Mouse (Mus musculus): ENCODE measurements at regions not wholly inside any gene's neighbourhood (a gene's known extent, or its start where the extent isn't known, plus 50 kb on each side); places are given as distances from the start of the nearest gene placed in this dataset.
"Not testable (repeated sequence)": the region's sequence is repeated elsewhere in the genome, so short reads cannot be mapped to it uniquely, and the experiment has no call there.

DNA sequence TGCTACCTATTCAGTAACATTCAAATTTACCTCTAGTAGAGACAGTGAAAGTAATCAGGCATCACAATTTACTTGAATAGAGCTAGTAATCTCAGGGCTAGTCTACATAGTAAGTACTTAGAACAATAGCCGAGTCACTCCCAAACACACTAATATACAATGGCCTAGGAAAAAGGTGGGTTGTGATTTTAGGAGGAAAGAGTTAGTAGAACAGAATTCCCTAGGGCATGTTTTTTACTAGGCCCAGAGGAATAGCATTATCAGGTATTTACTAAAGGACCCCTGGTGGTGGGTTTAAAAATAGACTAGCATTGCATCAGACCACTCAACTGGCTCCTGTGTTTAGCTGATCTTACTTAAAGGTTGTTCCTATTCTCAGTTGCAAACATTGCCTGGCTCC, 535.8 kb downstream of the Mat2b start:
- H3K36me3 ChIP-seq (replicated peaks); H3K4me1 ChIP-seq; H3K9me3 ChIP-seq; H3K27ac ChIP-seq; H3K4me2 ChIP-seq; H3K9ac ChIP-seq; H3K27me3 ChIP-seq (replicated peaks); ATAC-seq (replicated peaks); H3K4me3 ChIP-seq: not testable (repeated sequence)
- WGBS = 98% methylated on average over 1 of the region's 1 CpGs

DNA sequence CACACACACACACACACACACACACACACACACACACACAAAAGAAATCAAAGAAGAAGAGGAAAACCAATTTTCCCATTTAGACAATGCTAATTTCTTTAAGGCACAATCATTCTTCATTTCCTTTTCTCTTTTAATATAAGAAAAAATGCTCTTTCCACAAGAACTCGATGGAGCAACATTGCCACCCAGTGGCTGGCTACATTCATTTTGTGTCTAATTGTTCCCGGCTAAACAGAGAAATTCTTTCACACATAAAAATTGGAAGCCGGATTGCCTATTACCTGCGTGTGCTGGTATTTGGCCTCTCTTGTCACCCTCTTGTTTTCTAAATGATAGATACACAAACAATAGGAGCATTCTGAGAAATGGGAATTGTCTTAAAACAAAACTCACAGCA, 545.7 kb downstream of the Mat2b start:
- Histone ChIP-seq H3K36me3 (replicated peaks) (no peaks in the 10 kb centered on the region), H3K4me2 (no peak overlapping the region), H3K27me3 (replicated peaks) (no peaks in the 10 kb centered on the region), H3K9ac (no peak overlapping the region), H3K9me3 (no peaks in the 10 kb centered on the region), H3K4me3 (no peak overlapping the region), H3K27ac (peak overlapping the region; percentile 55), H3K4me1 (0 out of 2 replicates have a peak, but pooled peaks cover 7% of the 10 kb centered on the region)
- WGBS = 13% methylated on average over 4 of the region's 4 CpGs
- no peak for ATAC-seq (replicated peaks)

DNA sequence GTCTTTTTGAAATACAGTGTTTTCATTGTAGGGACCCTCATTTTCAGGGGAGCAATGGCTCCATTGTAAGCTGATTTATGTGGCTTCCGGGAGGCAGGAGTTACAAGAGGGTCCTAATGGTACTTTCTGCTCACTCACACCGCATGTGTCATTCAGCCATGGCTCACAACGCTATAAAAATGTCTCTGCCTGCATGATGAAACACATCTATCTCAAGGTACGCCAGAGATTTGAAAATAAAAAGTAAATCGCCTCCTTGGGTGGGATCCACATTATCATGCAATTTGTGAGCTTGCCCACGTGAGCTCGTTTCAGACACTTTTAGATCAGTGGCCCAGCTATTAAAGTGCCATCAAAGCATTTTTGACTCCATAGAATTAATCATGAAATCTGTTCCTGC, 557.2 kb downstream of the Mat2b start:
- Histone ChIP-seq H3K36me3 (replicated peaks) (no peaks in the 10 kb centered on the region), H3K9ac (no peak overlapping the region), H3K4me3 (no peak overlapping the region), H3K4me1 (no peaks in the 10 kb centered on the region), H3K9me3 (no peaks in the 10 kb centered on the region), H3K27me3 (replicated peaks) (no peaks in the 10 kb centered on the region), H3K27ac (no peak overlapping the region), H3K4me2 (no peak overlapping the region)
- WGBS = 63% methylated on average over 7 of the region's 7 CpGs
- no peak for ATAC-seq (replicated peaks)

DNA sequence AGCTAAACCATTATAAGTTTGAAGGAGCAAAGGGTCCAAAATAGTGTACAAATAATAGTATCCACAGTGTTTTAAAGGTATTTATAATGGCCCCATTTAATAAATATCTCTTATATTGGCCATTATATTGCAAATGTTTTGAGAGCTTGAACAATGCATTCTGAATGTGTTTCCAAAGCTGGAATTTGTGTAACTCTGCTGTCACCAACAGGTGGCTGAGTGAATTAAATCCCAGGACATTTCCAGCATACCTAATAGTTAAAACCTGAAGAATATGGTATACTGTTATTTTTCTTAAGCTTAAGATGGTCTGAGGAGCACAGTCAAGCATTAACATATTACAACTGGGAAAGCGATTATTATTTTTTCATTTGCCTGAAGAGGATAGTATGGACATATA, 592.4 kb downstream of the Mat2b start:
- H3K4me3 ChIP-seq = no peak overlapping the region
- no peak overlapping the region for H3K4me2 ChIP-seq
- no peak overlapping the region for H3K27ac ChIP-seq
- no peak overlapping the region for H3K9ac ChIP-seq
- 95% methylated on average over 1 of the region's 1 CpGs for WGBS
- no peaks in the 10 kb centered on the region for H3K36me3 ChIP-seq (replicated peaks)
- no peaks in the 10 kb centered on the region for H3K4me1 ChIP-seq
- no peak for ATAC-seq (replicated peaks)
- H3K27me3 ChIP-seq (replicated peaks) = no peaks in the 10 kb centered on the region
- no peaks in the 10 kb centered on the region for H3K9me3 ChIP-seq

DNA sequence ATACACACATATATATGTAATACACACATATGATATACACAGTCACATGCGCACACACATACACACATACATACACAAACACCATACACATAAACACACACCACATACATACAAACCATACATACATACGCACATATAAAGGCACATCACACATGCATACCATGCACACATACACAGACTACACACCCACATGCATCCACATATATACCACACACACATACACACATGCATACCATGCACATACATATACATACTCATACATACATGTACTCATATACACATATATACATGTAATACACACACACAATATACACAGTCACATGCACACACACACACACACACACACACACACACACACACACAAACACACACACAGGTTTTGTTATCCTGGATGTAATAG, 620.7 kb downstream of the Mat2b start:
- no peaks in the 10 kb centered on the region for H3K9me3 ChIP-seq
- H3K9ac ChIP-seq = no peak overlapping the region
- no peaks in the 10 kb centered on the region for H3K36me3 ChIP-seq (replicated peaks)
- H3K4me2 ChIP-seq = no peak overlapping the region
- no peak overlapping the region for H3K27ac ChIP-seq
- H3K4me1 ChIP-seq = no peaks in the 10 kb centered on the region
- no peaks in the 10 kb centered on the region for H3K27me3 ChIP-seq (replicated peaks)
- no peak overlapping the region for H3K4me3 ChIP-seq
- ATAC-seq (replicated peaks) = no peak
- 94% methylated on average over 2 of the region's 2 CpGs for WGBS

DNA sequence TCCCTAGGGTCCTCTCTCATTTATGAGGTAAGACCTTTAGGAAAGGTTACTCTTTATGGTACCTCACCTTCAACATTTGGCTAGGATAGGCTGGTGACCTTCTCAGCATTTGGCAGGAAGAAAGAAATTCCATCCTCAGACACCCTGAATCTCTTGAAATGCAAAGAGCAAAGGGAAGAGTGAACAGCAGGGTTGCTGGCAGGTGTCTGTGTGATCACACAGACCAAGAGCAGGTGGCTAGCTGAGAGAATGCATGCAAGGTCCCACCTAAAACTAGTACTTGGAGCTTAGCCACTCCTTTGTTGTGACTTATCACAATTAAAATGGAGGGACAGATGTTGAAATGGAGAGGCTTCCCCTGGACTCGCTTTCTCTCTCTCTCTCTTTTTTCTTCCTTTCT, 644.5 kb downstream of the Mat2b start:
- Histone ChIP-seq H3K4me2 (no peak overlapping the region), H3K27me3 (replicated peaks) (no peaks in the 10 kb centered on the region), H3K36me3 (replicated peaks) (no peaks in the 10 kb centered on the region), H3K4me3 (no peak overlapping the region), H3K9ac (no peak overlapping the region), H3K4me1 (no peaks in the 10 kb centered on the region), H3K27ac (no peak overlapping the region), H3K9me3 (no peaks in the 10 kb centered on the region)
- 53% methylated on average over 1 of the region's 1 CpGs for WGBS
- no peak for ATAC-seq (replicated peaks)

DNA sequence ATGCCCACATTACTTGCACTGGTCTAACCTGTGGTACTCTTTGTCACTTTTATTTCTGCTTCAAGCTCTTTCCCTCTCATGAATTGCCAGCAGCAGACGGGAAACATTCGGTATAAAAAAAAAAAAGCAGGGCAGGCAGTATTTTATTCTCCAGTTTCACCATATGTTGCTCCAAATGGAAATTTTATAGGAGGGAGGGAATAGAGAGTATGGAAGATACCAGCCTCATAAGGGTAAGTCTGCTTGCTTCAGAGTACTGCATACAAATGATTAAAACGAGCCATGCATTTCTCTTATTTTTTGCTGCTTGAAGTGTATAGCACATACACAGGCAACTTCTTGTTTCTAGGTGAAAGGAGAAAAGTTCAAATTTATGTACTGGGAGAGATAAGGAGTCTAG, 667.5 kb downstream of the Mat2b start:
- H3K4me3 ChIP-seq = no peak overlapping the region
- ATAC-seq (replicated peaks) = no peak
- no peak overlapping the region for H3K9ac ChIP-seq
- no peaks in the 10 kb centered on the region for H3K9me3 ChIP-seq
- H3K4me2 ChIP-seq = no peak overlapping the region
- H3K36me3 ChIP-seq (replicated peaks) = no peaks in the 10 kb centered on the region
- H3K27me3 ChIP-seq (replicated peaks) = no peaks in the 10 kb centered on the region
- no peak overlapping the region for H3K27ac ChIP-seq
- H3K4me1 ChIP-seq = peaks cover 3% of the 10 kb centered on the region; the same call in 1 of the 2 replicates
- WGBS = 85% methylated on average over 3 of the region's 3 CpGs

DNA sequence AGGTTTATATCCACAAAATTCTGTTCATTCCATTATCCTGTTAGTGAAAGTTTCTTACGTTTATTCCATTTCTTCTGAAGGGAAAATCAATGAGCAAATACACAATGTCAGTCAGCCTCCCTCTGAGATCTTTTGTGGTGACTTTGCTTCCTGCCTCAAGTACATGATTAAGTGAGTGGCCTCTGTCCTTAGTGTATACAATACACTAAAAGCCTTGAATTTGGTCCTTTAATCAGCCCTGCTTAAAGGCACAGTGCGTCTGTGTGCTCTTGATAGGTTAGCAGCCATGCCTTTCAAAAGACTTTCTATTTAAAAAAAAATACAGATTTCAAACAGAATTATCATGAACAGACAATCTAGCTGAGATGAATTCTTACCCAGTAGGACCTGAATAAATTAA, 695.5 kb downstream of the Mat2b start:
- Histone ChIP-seq H3K9ac (no peak overlapping the region), H3K4me1 (no peaks in the 10 kb centered on the region), H3K36me3 (replicated peaks) (no peaks in the 10 kb centered on the region), H3K27me3 (replicated peaks) (no peaks in the 10 kb centered on the region), H3K4me3 (no peak overlapping the region), H3K4me2 (no peak overlapping the region), H3K9me3 (no peaks in the 10 kb centered on the region), H3K27ac (no peak overlapping the region)
- 32% methylated on average over 2 of the region's 2 CpGs for WGBS
- ATAC-seq (replicated peaks) = no peak

DNA sequence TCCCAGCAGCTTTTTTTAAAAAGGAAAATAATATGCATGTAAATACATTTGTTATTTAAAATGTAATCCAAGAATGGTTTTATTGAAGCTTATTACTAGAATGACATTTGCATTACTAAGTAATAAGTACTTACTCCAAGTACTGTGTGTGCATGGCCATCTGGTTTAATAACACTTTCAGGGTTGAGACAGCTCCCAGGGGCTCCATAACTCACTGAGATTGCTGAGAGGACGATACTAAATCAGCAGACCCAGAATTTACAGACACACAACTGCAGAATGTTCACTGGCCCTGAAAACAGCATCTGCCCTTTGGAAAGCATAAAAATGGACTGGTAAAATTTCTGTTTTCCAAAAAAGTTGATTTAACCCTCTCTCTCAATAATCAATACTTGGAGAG, 696.4 kb downstream of the Mat2b start:
- Histone ChIP-seq H3K9ac (no peak overlapping the region), H3K27ac (no peak overlapping the region), H3K4me1 (no peaks in the 10 kb centered on the region), H3K9me3 (no peaks in the 10 kb centered on the region), H3K4me2 (no peak overlapping the region), H3K27me3 (replicated peaks) (no peaks in the 10 kb centered on the region), H3K36me3 (replicated peaks) (no peaks in the 10 kb centered on the region), H3K4me3 (no peak overlapping the region)
- WGBS = 46% methylated on average over 1 of the region's 1 CpGs
- no peak for ATAC-seq (replicated peaks)

DNA sequence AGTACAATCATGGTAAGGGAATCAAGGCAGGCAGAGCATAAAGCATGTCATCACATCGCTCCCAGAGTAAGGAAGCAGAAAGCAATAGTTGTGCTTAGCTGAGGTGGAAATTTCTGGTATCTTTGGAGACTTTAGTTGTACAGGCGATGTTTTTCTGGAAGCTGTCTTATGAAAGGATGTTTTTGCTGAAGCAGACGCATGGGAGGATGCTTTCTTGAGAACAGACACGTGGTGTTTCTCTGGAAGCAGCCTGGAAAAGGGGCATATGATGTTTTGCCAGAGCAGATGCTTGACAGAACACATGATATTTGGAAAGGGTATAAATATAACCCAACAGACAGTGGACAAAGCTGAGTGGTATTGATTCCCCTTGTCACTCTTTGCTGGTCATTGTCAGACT, 722.4 kb downstream of the Mat2b start:
- H3K36me3 ChIP-seq (replicated peaks) = no peaks in the 10 kb centered on the region
- H3K9me3 ChIP-seq = no peaks in the 10 kb centered on the region
- no peak overlapping the region for H3K27ac ChIP-seq
- ATAC-seq (replicated peaks) = no peak
- no peak overlapping the region for H3K9ac ChIP-seq
- no peaks in the 10 kb centered on the region for H3K27me3 ChIP-seq (replicated peaks)
- no peak overlapping the region for H3K4me3 ChIP-seq
- no peak overlapping the region for H3K4me2 ChIP-seq
- 84% methylated on average over 4 of the region's 4 CpGs for WGBS
- H3K4me1 ChIP-seq = no peaks in the 10 kb centered on the region

DNA sequence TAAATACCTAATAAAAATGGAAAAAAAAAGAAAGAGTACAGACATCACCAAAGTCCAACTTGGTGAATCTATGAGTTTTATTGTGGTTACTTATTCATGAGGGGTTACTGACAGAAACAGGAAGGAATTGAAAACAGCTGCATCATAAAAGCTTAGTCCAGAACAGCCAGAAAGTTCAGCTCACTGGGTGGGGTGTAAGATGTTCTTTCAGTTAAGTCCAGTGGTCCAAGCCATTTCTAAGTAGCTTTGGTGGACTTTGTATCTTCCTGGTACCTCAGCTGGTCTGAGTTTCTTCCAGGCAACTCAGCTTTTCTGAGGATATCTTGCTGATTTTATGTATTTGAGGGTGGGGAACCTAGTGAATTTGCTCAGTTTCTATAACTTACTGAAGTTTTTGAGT, 731.3 kb downstream of the Mat2b start:
- no peaks in the 10 kb centered on the region for H3K9me3 ChIP-seq
- no peaks in the 10 kb centered on the region for H3K27me3 ChIP-seq (replicated peaks)
- no peak overlapping the region for H3K4me3 ChIP-seq
- no peak for ATAC-seq (replicated peaks)
- no peaks in the 10 kb centered on the region for H3K36me3 ChIP-seq (replicated peaks)
- no peak overlapping the region for H3K27ac ChIP-seq
- H3K4me1 ChIP-seq = no peaks in the 10 kb centered on the region
- H3K9ac ChIP-seq = no peak overlapping the region
- H3K4me2 ChIP-seq = no peak overlapping the region

DNA sequence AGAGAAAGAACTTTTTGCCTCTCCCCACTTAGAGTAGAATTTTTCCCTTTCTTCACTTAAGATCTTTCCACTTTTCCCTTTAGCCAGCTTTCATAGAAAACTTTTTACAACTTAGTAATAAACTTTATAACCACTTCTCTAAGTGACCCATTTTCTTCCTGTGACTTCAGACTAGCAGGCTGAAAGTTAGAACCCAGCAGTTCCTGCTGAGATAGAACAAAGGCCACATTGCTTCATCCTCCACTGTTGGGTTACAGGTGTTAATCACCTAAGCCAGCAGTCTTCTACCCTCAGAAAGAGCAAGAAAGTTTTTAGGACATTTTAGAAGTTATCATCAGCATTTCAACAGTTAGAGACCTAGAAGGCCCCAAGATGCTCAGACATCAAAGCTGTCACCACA, 740.6 kb downstream of the Mat2b start:
- Histone ChIP-seq H3K4me2 (no peak overlapping the region), H3K27ac (no peak overlapping the region), H3K9ac (no peak overlapping the region), H3K27me3 (replicated peaks) (no peaks in the 10 kb centered on the region), H3K9me3 (no peaks in the 10 kb centered on the region), H3K36me3 (replicated peaks) (no peaks in the 10 kb centered on the region), H3K4me3 (no peak overlapping the region), H3K4me1 (no peaks in the 10 kb centered on the region)
- ATAC-seq (replicated peaks) = no peak

DNA sequence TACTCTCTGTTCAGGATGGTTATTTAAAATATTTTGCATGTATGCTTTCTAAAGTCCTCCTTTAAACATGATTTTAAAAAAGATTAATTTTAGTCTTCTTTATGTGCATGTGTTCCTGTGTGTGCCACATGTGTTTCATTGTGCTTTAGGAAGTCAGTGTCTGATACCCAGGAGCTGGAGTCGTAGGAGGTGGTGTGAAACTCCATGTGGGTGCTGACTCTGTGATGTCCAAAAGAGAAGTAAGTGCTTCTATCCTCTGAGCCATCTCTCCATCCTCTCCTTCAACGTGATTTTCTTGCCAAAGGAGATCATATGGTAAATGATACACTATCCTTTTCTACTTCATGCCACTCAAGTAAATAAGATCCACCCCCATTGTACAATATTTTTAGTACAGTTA, 750.8 kb downstream of the Mat2b start:
- Histone ChIP-seq H3K36me3 (replicated peaks) (no peaks in the 10 kb centered on the region), H3K4me3 (no peak overlapping the region), H3K27me3 (replicated peaks) (no peaks in the 10 kb centered on the region), H3K4me1 (no peaks in the 10 kb centered on the region), H3K9me3 (no peaks in the 10 kb centered on the region), H3K9ac (no peak overlapping the region), H3K4me2 (no peak overlapping the region), H3K27ac (no peak overlapping the region)
- no peak for ATAC-seq (replicated peaks)
- whole genome bisulfite sequencing = 88% methylated on average over 2 of the region's 2 CpGs

DNA sequence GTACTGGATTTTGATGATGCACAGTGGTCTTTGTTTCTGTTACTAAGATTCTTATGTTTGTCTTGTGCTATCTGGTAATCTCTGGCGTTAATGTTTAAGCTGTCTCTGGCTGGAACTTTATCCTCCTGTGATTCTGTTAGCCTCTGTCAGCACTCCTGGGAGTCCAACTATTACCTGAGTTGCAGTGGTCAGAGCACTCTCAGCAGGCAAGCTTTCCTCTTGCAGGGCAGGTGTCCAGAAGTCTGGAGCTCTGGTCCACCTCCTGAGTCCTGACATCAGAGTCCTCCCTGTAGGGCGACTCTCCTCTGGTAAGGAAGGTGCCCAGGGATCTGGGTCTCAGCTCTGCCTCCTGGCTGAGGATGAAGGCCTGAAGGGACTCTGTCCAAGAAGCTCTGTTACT, 760.8 kb downstream of the Mat2b start:
- no peak overlapping the region for H3K9ac ChIP-seq
- H3K27ac ChIP-seq = no peak overlapping the region
- WGBS = 92% methylated on average over 2 of the region's 2 CpGs
- H3K27me3 ChIP-seq (replicated peaks) = no peaks in the 10 kb centered on the region
- H3K9me3 ChIP-seq = no peaks in the 10 kb centered on the region
- H3K36me3 ChIP-seq (replicated peaks) = no peaks in the 10 kb centered on the region
- H3K4me2 ChIP-seq = no peak overlapping the region
- no peak for ATAC-seq (replicated peaks)
- no peaks in the 10 kb centered on the region for H3K4me1 ChIP-seq
- no peak overlapping the region for H3K4me3 ChIP-seq

All from midbrain, embryonic 15.5 days (tissue).